Mouse (Mus musculus): ENCODE measurements around the gene Gabrq. TPM values are rescaled to one million over a fixed set of nuclear protein-coding genes. Genes with fewer than 3 reads are reported as not detected.

Gene Gabrq
- polyA plus RNA-seq (2012) = not detected in 2 replicates

DNA sequence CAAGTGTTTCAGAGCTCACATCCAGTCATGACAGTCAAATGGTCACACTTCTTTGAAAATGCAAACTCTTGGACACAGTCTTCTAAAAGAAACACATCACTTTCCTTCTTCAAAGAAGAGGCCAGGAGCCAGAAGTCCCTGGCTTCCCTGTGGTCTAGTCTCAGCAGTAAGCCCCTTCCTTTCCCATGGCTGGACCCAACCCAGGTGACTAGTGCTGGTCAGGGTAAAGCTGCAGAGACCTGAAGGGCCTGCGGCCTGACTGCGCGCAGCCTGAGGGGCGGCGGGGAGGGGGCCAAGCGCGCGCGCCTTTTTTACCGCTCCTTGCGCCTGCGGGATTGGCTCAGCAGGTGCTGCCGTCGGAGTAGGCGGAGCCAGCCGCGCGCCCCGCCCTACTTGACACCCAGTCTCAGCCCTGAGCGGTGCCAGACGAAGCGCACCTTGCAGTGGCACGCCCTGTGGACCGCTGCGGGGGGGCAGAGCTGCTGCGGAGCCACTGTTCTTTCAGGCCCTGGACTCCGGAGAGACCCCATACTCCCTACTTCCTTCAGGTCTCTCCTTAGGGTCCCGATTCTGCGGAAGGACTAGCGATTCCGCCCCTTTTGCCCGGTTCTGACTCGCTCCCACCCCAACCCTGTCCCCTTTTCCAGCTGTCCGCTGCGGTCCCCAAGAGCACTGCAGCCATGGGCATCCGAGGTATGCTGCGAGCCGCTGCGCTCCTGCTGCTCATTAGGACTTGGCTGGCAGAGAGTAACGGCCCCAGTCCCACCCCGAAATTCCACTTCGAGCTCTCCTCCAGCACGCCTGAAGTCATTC is at the start of gene Gabrq:
Gene Gabrq (plus strand): TSS at position 403 of the 813 bp plus-strand sequence.
- TF ChIP-seq GATA1 (IDR thresholded peaks at IDR 0.05; ENCODE audit: low read length) = no peak

DNA sequence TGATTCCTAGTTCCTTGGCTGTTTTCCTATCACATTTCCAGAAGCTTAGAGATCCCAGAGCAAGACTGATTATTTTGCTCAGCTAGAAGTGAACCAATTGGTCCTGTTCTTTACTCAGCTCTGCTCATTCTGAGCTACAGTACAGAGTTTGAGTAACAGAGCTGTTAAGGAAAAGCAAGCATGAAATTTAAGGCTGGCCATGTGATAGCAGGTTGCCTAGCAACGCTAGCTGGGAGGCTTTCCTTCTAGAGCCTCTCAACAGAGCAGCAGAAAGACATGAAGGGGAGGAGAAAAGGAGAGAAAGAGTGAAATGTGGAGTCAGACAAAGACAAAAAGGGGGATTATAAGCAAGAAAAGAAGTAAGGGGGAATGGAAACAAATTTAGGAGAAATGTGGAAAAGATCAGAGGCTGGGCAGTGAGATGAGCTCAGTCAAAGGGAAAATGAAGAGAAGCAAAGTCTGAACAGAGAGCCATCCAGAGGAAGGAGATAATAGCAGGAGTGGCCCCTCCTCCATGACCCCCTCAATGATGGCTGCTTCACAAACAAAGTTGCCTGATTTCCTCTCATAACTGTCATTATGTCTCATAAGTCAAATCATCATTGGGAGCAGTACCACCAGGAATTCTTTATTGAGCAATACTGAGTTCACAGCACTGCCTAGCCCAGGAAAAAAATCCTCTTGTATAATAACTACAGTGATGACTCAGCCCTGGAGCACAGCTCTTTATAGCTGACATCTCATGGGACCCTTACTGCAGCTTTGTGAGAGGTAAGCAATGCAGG is 36.0 kb upstream of the Gabrq start:
- TF ChIP-seq GATA1 (IDR thresholded peaks at IDR 0.05; ENCODE audit: low read length) = no peak

GRCm38 (mm10) chrX:72789558-72789871 is 35.5 kb upstream of the Gabrq start:
- TF ChIP-seq GATA1 (IDR thresholded peaks at IDR 0.05; ENCODE audit: low read length) = no peak

DNA sequence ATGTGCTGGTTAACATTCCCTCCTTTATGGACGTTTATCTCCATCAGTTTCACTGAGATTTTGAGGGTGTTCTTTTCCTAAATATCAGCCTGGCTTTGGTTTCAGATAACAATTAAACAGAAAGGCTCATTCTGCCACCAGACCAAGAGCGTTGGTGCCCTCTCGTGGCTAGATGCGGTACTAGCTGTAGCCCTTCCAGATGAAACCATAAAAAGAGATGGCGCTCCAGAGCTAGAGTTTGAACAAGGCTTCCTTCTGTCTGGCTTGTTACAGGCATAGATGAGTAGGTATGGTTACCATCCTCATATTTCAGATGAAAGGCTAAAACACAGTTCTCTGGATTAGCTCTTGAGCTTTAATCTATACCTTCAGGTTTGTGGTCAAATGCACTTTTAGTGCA is 5.4 kb upstream of the Gabrq start:
- no peak for TF ChIP-seq GATA1 (IDR thresholded peaks at IDR 0.05; ENCODE audit: low read length)

DNA sequence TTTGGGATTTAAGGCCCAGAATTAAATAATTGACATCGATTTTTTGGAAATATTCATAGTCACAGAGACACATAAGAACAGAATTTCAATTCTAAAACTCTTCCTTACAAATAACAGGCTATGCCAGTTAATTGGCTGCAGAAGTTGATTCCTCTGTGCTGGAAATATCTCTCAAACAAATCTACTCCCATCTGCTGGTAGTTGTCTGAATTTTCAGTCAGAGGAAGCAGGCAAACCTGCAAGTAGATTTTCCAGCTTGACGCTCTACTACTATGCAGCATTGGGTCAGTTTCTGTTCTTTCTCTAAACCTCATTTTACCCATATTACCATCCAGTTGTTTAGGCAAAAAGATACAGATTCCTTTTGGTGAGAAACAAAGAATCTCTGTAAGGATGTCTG is 1.7 kb upstream of the Gabrq start:
- TF ChIP-seq GATA1 (IDR thresholded peaks at IDR 0.05; ENCODE audit: low read length) = no peak

DNA sequence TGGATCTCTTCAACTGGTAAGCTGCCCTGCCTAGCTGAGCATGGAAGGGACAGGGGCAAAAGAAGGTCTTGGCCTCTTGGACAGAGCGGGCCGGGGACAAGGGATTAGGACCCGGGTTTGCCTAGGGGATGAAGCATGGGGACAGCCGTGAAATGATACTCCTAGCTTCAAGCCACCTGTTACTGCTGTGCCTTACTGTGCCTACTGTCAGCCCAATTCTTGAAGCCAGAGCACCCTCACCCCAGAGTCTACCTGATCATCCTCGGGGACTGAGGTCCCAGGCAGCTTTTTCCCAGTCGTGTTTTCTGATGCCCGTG is 569 bp downstream of the Gabrq start:
- no peak for TF ChIP-seq GATA1 (IDR thresholded peaks at IDR 0.05; ENCODE audit: low read length)

Other genes with a start within 250 kb of the Gabrq start
- 0.03 TPM in 1 of 2 replicates, not detected in the other for gene Gabra3, start 168.3 kb upstream of the Gabrq start, polyA plus RNA-seq (2012)
- 1.5 and 2.4 TPM in 2 replicates for gene Cetn2, start 93.2 kb downstream of the Gabrq start, polyA plus RNA-seq (2012)
- gene Nsdhl, start 93.4 kb downstream of the Gabrq start, polyA plus RNA-seq (2012) = 1.4 and 2.1 TPM in 2 replicates
- 0.02 and 0.05 TPM in 2 replicates for gene Zfp185, start 162.2 kb downstream of the Gabrq start, polyA plus RNA-seq (2012)
- 0.03 TPM in 1 of 2 replicates, not detected in the other for gene Pnma5, start 211.9 kb downstream of the Gabrq start, polyA plus RNA-seq (2012)
- gene Pnma3, start 239.6 kb downstream of the Gabrq start, polyA plus RNA-seq (2012) = not detected in 2 replicates